Mouse (Mus musculus) spleen, postnatal 10 days (tissue): ENCODE results near the gene Cacnb3.

Experiments
- DNase-seq, 2 experiments: peaks; one replicate each; pipeline ENCODE4 v3.0.0; 2021 to 2022; ENCODE audit warnings: low spot score in 2 of 2

Gene Cacnb3

GRCm38 (mm10) chr15:98630540-98630939 lies at the start of gene Cacnb3:
TSS of gene Cacnb3 (plus strand) at chr15:98630840.
- DNase-seq, result no peak

GRCm38 (mm10) chr15:98582410-98582809 lies 48.2 kb upstream of the Cacnb3 start:
- DNase-seq, result peak in 1 of 2 experiments; percentile 10

- DNase-seq, result no peak
Measured at GRCm38 (mm10) chr15:98582996-98583395, 47.6 kb upstream of the Cacnb3 start.

GRCm38 (mm10) chr15:98585421-98585820 lies 45.2 kb upstream of the Cacnb3 start:
- no peak for DNase-seq

- peak in 1 of 2 experiments; percentile 46 for DNase-seq
Measured at GRCm38 (mm10) chr15:98586141-98586540, 44.5 kb upstream of the Cacnb3 start.

- no peak for DNase-seq
Measured at GRCm38 (mm10) chr15:98587751-98588150, 42.9 kb upstream of the Cacnb3 start.

- no peak for DNase-seq
Measured at GRCm38 (mm10) chr15:98589640-98590336, 40.9 kb upstream of the Cacnb3 start.

- no peak for DNase-seq
Measured at GRCm38 (mm10) chr15:98591396-98591795, 39.2 kb upstream of the Cacnb3 start.

GRCm38 (mm10) chr15:98594193-98594592 lies 36.4 kb upstream of the Cacnb3 start:
- DNase-seq, result no peak

GRCm38 (mm10) chr15:98595049-98595448 lies 35.6 kb upstream of the Cacnb3 start:
- no peak for DNase-seq

- no peak for DNase-seq
Measured at GRCm38 (mm10) chr15:98596609-98597008, 34.0 kb upstream of the Cacnb3 start.

- DNase-seq, result no peak
Measured at GRCm38 (mm10) chr15:98600036-98600709, 30.5 kb upstream of the Cacnb3 start.

- no peak for DNase-seq
Measured at GRCm38 (mm10) chr15:98601832-98602190, 28.8 kb upstream of the Cacnb3 start.

- peak in 1 of 2 experiments; percentile 49 for DNase-seq
Measured at GRCm38 (mm10) chr15:98602191-98602881, 28.3 kb upstream of the Cacnb3 start.

GRCm38 (mm10) chr15:98602921-98603458 lies 27.6 kb upstream of the Cacnb3 start:
- DNase-seq, result peak; percentile 46 to 49

- DNase-seq, result no peak
Measured at GRCm38 (mm10) chr15:98604041-98604575, 26.5 kb upstream of the Cacnb3 start.

- DNase-seq, result peak; percentile 46 to 47
Measured at GRCm38 (mm10) chr15:98606051-98606536, 24.5 kb upstream of the Cacnb3 start.

- DNase-seq, result peak in 1 of 2 experiments; percentile 38
Measured at GRCm38 (mm10) chr15:98606739-98607138, 23.9 kb upstream of the Cacnb3 start.

GRCm38 (mm10) chr15:98607557-98607956 lies 23.1 kb upstream of the Cacnb3 start:
- DNase-seq, result no peak

GRCm38 (mm10) chr15:98608058-98608783 lies 22.4 kb upstream of the Cacnb3 start:
- peak in 1 of 2 experiments; percentile 37 for DNase-seq

- peak in 1 of 2 experiments; percentile 58 for DNase-seq
Measured at GRCm38 (mm10) chr15:98608784-98609250, 21.8 kb upstream of the Cacnb3 start.
